Mouse (Mus musculus) heart, postnatal 0 days (tissue): ENCODE measurements around the gene Slc12a3. TPM values are rescaled to one million over a fixed set of nuclear protein-coding genes. Genes with fewer than 3 reads are reported as not detected.
A peak's percentile ranks its signal among the peaks of the same experiment; 100 is the strongest.

Source experiments
- ATAC-seq: fragments of 200-750 bp; cut with Nextera tagmentation; 2 replicates; pipeline ENCODE4 v1.8.0; 2017; ENCODE audit warnings: low read depth, moderate number of reproducible peaks, moderate library complexity; ENCODE audit not compliant: insufficient read depth
- DNase-seq: peaks from one replicate; pipeline ENCODE4 v3.0.0-alpha.2; 2016; ENCODE audit warnings: low spot score
- H3K27ac ChIP-seq: fragments of 300-500 bp; sonication (generic); 2 replicates; pipeline ENCODE4 v1.5.1; 2014; ENCODE audit warnings: low read depth, mild to moderate bottlenecking
- H3K27me3 ChIP-seq: fragments of 300-500 bp; sonication (generic); 2 replicates; pipeline ENCODE4 v1.6.1; 2014; ENCODE audit warnings: low read length, mixed read lengths; ENCODE audit not compliant: control insufficient read depth, insufficient read depth
- H3K36me3 ChIP-seq: fragments of 300-500 bp; sonication (generic); replicated peaks from 2 replicates; pipeline ENCODE4 v1.6.1; 2014; ENCODE audit warnings: low read length, mixed read lengths; ENCODE audit not compliant: control insufficient read depth, insufficient read depth
- H3K4me1 ChIP-seq: fragments of 300-500 bp; sonication (generic); 2 replicates; pipeline ENCODE4 v1.6.1; 2014; ENCODE audit warnings: antibody characterized with exemption; ENCODE audit not compliant: control insufficient read depth, insufficient read depth
- H3K4me2 ChIP-seq: fragments of 300-500 bp; sonication (generic); 2 replicates; pipeline ENCODE4 v1.6.1; 2014; ENCODE audit warnings: low read depth, mild to moderate bottlenecking, low read length, moderate library complexity
- H3K4me3 ChIP-seq: fragments of 300-500 bp; sonication (generic); 2 replicates; pipeline ENCODE4 v1.5.1; 2014; ENCODE audit warnings: low read depth, low read length
- H3K9ac ChIP-seq: fragments of 300-500 bp; sonication (generic); replicated peaks from 2 replicates; pipeline ENCODE4 v1.6.1; 2014; ENCODE audit warnings: low read depth, low read length, mixed read lengths
- H3K9me3 ChIP-seq: fragments of 300-500 bp; sonication (generic); replicated peaks from 2 replicates; pipeline ENCODE4 v1.6.1; 2016; ENCODE audit warnings: low read length; ENCODE audit not compliant: control insufficient read depth
- CTCF ChIP-seq: IDR thresholded peaks from 2 replicates; pipeline ENCODE4 v1.5.1; 2016; ENCODE audit warnings: antibody characterized with exemption, control low read depth, low read depth
- EP300 ChIP-seq: IDR thresholded peaks from 2 replicates; pipeline ENCODE4 v1.6.1; 2016; ENCODE audit warnings: antibody characterized with exemption, low read depth
- WGBS: fragments of 180-500 bp; shearing (Covaris S2); extraction: QIAGEN DNeasy Blood & Tissue Kit; methylation state at CpG from one replicate; pipeline ENCODE4 v1.1.7; 2014; 5-methylcytosine and 5-hydroxymethylcytosine counted together
- polyA plus RNA-seq: library from polyadenylated mRNA; unstranded; fragments of >200 nt; fragmentation: Nextera tagmentation; extraction: Ambion mirVana; gene quantifications from 2 replicates; pipeline ENCODE4 v1.2.1, GENCODE M21; 2015
- total RNA-seq: library from RNA; depleted of rRNA; stranded (reverse); fragments of >200 nt; gene quantifications from 2 replicates; pipeline ENCODE4 v1.2.3, GENCODE M21; 2014; ENCODE audit warnings: low replicate concordance

Slc12a3 gene
- total and polyA plus RNA-seq, 2 experiments from 2014 or later = 0.07 TPM; not detected in 1

GRCm38 (mm10) chr8:94357220-94357619, 28.2 kb downstream of the Slc12a3 start:
- Histone ChIP-seq H3K27me3 (no peaks in the 10 kb centered on the region), H3K9ac (no peak overlapping the region), H3K4me3 (no peak overlapping the region), H3K9me3 (no peaks in the 10 kb centered on the region), H3K36me3 (no peaks in the 10 kb centered on the region), H3K4me2 (no peak overlapping the region), H3K4me1 (peaks cover 42% of the 10 kb centered on the region), H3K27ac (peak overlapping the region; percentile 69)
- ATAC-seq (peak; percentile 82), DNase-seq (peak; percentile 69)
- 34% methylated on average over 6 of the region's 6 CpGs for WGBS
- TF ChIP-seq CTCF = no peak
- TF ChIP-seq EP300 = 0 out of 2 replicates have a peak, but pooled peaks have one; percentile 33

- no peak overlapping the region for H3K4me3 ChIP-seq
- no peak overlapping the region for H3K4me2 ChIP-seq
- H3K27me3 ChIP-seq = no peaks in the 10 kb centered on the region
- no peak overlapping the region for H3K9ac ChIP-seq
- no peaks in the 10 kb centered on the region for H3K36me3 ChIP-seq
- H3K27ac ChIP-seq = peak overlapping the region; percentile 70
- DNase-seq = peak; percentile 39
- 28% methylated on average over 5 of the region's 5 CpGs for WGBS
- no peak for ATAC-seq
- TF ChIP-seq EP300 = no peak
- no peak for TF ChIP-seq CTCF
- H3K4me1 ChIP-seq = peaks cover 53% of the 10 kb centered on the region
- H3K9me3 ChIP-seq = no peaks in the 10 kb centered on the region
Observed at GRCm38 (mm10) chr8:94358541-94358940, 29.5 kb downstream of the Slc12a3 start.

- no peak for TF ChIP-seq CTCF
- no peak for TF ChIP-seq EP300
Observed at GRCm38 (mm10) chr8:94361774-94362431, 32.9 kb downstream of the Slc12a3 start.

GRCm38 (mm10) chr8:94362607-94363239, 33.7 kb downstream of the Slc12a3 start:
- peak; percentile 77 for ATAC-seq
- Histone ChIP-seq H3K4me2 (peak overlapping the region; percentile 26; the same call in 1 of the 2 replicates), H3K4me1 (peaks cover 41% of the 10 kb centered on the region)

More at GRCm38 (mm10) chr8:94361774-94362431, 32.9 kb downstream of the Slc12a3 start:
- Histone ChIP-seq H3K4me2 (no peak overlapping the region), H3K4me3 (no peak overlapping the region), H3K27me3 (no peaks in the 10 kb centered on the region), H3K9ac (no peak overlapping the region), H3K9me3 (no peaks in the 10 kb centered on the region), H3K27ac (peak overlapping the region; percentile 96), H3K4me1 (peaks cover 49% of the 10 kb centered on the region), H3K36me3 (no peaks in the 10 kb centered on the region)
- ATAC-seq (no peak), DNase-seq (no peak)
- WGBS = 86% methylated on average over 6 of the region's 6 CpGs

GRCm38 (mm10) chr8:94363288-94363688, 34.3 kb downstream of the Slc12a3 start:
- ATAC-seq = peak; percentile 89
- TF ChIP-seq CTCF = no peak
- TF ChIP-seq EP300 = no peak
- H3K27me3 ChIP-seq = no peaks in the 10 kb centered on the region
- no peaks in the 10 kb centered on the region for H3K9me3 ChIP-seq
- H3K4me2 ChIP-seq = peak overlapping the region; percentile 26; the same call in 1 of the 2 replicates
- 0 out of 2 replicates have a peak overlapping the region, but pooled peaks have one; percentile 31 for H3K9ac ChIP-seq
- 18% methylated on average over 4 of the region's 4 CpGs for WGBS
- no peaks in the 10 kb centered on the region for H3K36me3 ChIP-seq
- H3K27ac ChIP-seq = peak overlapping the region; percentile 96
- H3K4me1 ChIP-seq = peaks cover 36% of the 10 kb centered on the region
- no peak overlapping the region for H3K4me3 ChIP-seq
- peak; percentile 89 for DNase-seq

More at GRCm38 (mm10) chr8:94362607-94363239, 33.7 kb downstream of the Slc12a3 start:
- H3K27me3 ChIP-seq = no peaks in the 10 kb centered on the region
- peak overlapping the region; percentile 96 for H3K27ac ChIP-seq
- peak; percentile 42; the same call in 1 of the 2 replicates for TF ChIP-seq EP300
- no peak for TF ChIP-seq CTCF
- no peak overlapping the region for H3K4me3 ChIP-seq
- 0 out of 2 replicates have a peak overlapping the region, but pooled peaks have one; percentile 31 for H3K9ac ChIP-seq
- WGBS = 59% methylated on average over 7 of the region's 7 CpGs
- no peaks in the 10 kb centered on the region for H3K9me3 ChIP-seq
- peak; percentile 77 for DNase-seq
- no peaks in the 10 kb centered on the region for H3K36me3 ChIP-seq
